Mouse (Mus musculus) E14TG2a.4 (cell line): ENCODE measurements around the gene Crtc2.

Source experiments
- H3K27me3 ChIP-seq: 2 replicates; pipeline ENCODE4 v1.6.1; 2014; ENCODE audit warnings: low read length, control low read depth; ENCODE audit not compliant: insufficient read depth
- H3K36me3 ChIP-seq: 2 replicates; pipeline ENCODE4 v1.6.1; 2014; ENCODE audit warnings: low read length, control low read depth; ENCODE audit not compliant: insufficient read depth
- H3K4me1 ChIP-seq: replicated peaks from 2 replicates; pipeline ENCODE4 v1.6.1; 2014; ENCODE audit warnings: low read depth, low read length, control low read depth
- H3K4me3 ChIP-seq: replicated peaks from 2 replicates; pipeline ENCODE4 v1.5.1; 2014; ENCODE audit warnings: mild to moderate bottlenecking, low read length
- H3K9me3 ChIP-seq: 2 replicates; pipeline ENCODE4 v1.6.1; 2014; ENCODE audit warnings: low read length, control low read depth
- CTCF ChIP-seq: conservative IDR thresholded peaks from 2 replicates; pipeline ENCODE4 v1.5.1; 2014; ENCODE audit warnings: low read length
- NANOG ChIP-seq: IDR thresholded peaks from 2 replicates; pipeline ENCODE4 v1.6.1; 2014; ENCODE audit warnings: borderline replicate concordance, low read length, mixed read lengths
- POU5F1 ChIP-seq: IDR thresholded peaks from 2 replicates; pipeline ENCODE4 v1.6.1; 2014; ENCODE audit warnings: low read length, borderline replicate concordance

Crtc2 gene

DNA sequence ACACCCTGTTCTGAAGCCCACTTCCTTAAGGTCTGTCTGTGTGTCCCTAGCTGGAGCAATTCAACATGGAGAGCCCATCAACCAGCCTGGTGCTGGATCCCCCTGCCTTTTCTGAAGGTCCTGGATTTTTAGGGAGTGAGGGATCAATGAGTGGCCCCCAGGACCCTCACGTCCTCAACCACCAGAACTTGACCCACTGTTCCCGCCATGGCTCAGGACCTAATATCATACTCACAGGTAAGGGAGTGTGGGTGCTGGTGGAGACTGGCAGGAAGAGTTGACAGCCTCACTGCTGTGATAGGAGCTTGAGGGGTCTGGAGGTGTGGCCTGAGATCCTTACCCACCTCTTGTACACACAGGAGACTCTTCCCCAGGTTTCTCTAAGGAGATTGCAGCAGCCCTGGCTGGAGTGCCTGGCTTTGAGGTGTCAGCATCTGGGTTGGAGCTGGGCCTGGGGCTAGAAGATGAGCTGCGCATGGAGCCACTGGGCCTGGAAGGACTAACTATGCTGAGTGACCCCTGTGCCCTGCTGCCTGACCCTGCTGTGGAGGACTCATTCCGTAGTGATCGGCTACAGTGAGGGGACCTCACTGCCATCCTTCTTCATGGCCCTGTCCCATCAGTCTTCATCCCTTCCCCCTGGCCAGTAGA is 9.3 kb downstream of the Crtc2 start:
- Histone ChIP-seq H3K9me3 (no peaks in the 10 kb centered on the region), H3K4me1 (peaks cover 34% of the 10 kb centered on the region), H3K27me3 (no peaks in the 10 kb centered on the region), H3K4me3 (no peak overlapping the region), H3K36me3 (peaks cover 64% of the 10 kb centered on the region)
- TF ChIP-seq POU5F1 = no peak
- no peak for TF ChIP-seq NANOG
- no peak for TF ChIP-seq CTCF

DNA sequence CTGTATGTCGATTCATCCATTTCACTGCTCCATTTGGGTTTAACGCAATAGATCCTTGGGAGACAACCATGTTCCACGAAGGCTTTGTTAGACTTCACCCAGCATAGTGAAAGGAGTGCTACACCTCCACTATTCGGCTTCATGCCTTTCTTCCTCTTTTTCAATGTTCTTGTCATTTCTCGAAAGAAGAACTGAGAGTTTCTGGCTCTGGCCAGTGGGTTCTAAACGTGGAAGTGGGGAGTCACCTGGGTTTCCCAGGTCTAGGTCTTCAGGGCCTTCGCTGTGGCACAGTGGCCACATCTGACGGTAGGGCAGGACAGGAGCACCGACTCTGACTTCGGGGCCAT is 10.7 kb downstream of the Crtc2 start:
- peaks cover 35% of the 10 kb centered on the region for H3K4me1 ChIP-seq
- H3K4me3 ChIP-seq = peak overlapping the region; percentile 93
- TF ChIP-seq CTCF = no peak; the same call in 1 of the 2 replicates
- no peak for TF ChIP-seq POU5F1
- no peak for TF ChIP-seq NANOG
- no peaks in the 10 kb centered on the region for H3K27me3 ChIP-seq
- H3K36me3 ChIP-seq = peaks cover 52% of the 10 kb centered on the region
- no peaks in the 10 kb centered on the region for H3K9me3 ChIP-seq

DNA sequence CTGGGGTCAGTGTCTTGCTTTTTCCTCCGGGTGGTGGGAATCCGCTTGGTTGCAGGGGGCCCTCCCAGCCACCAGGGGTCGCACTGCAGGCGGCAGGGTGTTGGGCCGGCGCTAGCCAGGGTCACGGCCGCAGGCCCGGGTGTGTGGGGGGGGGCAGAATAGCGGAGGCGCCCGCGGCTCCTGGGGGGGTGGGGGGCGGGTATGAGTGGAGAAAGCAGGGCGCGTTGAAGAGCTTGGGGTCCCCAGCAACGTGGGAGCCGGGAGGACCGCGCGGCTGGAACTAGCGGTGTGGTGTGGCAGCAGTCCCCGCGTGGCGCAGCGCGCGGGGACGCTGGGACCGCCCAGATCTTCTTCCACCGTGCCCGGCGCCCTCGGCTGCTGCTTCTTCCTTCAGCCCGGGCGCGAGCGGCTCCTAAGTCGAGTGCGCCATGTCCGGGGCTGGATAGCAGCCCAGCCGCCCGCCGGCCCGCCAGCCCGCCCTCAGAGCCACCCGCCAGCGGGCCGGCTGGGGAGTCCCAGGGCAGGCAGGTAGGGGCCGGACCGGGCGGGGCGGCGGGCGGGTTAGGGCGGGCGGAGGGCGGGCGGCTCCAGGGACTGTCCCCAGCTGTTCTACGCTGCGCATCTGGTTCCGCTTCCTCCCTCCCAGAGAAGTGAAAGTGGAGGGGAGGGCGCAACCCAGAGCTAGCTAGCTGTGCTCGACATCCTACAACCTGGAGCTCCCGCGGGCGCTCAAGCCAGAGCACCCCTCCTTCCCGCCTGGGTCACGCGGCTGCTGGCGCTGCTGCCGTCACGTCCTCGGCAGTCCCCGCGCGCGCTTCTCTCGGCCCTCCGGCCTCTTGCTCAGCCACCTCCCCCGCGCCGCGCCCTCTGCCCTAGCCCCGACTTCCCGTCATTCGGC is 11.3 kb downstream of the Crtc2 start, which contains the start of gene Dennd4b:
Dennd4b (plus strand) TSS at position 152 of the 898 bp plus-strand sequence.
- Histone ChIP-seq H3K9me3 (no peaks in the 10 kb centered on the region), H3K4me3 (peak within 1 kb of the TSS; percentile 93), H3K27me3 (no peaks in the 10 kb centered on the region), H3K4me1 (peaks cover 35% of the 10 kb centered on the region), H3K36me3 (peaks cover 49% of the 10 kb centered on the region)
- peak; percentile 66; the same call in 1 of the 2 replicates for TF ChIP-seq CTCF
- TF ChIP-seq NANOG = no peak

DNA sequence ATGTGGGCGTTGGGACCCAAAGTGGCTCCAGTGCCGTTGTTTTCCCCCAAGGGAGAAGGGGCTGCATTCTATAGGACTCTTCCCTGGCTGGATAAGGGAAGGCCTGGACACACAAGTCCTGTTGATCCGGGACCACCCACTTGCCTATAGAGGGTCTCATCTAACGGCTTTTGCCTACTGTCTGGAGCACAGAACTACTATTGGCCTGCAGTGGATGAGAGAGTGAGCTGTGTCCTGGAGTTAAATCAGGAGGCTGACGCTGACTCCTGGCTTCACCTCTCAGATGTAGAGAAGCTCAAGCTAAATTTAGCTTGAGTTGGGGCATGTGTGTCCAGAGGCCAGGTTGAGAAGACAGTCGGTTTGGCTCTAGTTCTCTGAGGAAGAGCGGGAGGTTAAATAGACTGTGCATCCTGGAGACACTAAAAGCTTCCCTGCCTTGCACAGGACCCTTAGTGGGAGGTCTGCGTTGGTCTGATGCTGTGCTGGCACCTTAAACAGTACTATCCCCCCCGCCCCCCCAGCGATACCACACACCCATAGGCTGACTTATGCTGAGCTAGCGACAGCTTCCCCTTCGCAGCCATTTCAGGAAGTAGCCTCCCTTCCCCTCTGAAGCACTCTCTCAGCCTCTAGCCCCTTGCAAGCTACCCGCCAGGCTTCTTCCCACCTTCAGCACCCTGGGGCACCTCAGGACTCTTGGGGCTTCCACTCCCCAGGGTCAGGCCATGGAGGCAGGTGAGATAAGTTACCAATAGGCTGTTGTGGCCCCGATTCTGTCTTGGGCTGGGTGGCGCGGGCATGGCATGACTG is 12.2 kb downstream of the Crtc2 start:
- Histone ChIP-seq H3K4me1 (peaks cover 37% of the 10 kb centered on the region), H3K9me3 (no peaks in the 10 kb centered on the region), H3K4me3 (peak overlapping the region; percentile 93), H3K36me3 (peaks cover 49% of the 10 kb centered on the region), H3K27me3 (no peaks in the 10 kb centered on the region)
- TF ChIP-seq NANOG (no peak), POU5F1 (no peak), CTCF (no peak)

DNA sequence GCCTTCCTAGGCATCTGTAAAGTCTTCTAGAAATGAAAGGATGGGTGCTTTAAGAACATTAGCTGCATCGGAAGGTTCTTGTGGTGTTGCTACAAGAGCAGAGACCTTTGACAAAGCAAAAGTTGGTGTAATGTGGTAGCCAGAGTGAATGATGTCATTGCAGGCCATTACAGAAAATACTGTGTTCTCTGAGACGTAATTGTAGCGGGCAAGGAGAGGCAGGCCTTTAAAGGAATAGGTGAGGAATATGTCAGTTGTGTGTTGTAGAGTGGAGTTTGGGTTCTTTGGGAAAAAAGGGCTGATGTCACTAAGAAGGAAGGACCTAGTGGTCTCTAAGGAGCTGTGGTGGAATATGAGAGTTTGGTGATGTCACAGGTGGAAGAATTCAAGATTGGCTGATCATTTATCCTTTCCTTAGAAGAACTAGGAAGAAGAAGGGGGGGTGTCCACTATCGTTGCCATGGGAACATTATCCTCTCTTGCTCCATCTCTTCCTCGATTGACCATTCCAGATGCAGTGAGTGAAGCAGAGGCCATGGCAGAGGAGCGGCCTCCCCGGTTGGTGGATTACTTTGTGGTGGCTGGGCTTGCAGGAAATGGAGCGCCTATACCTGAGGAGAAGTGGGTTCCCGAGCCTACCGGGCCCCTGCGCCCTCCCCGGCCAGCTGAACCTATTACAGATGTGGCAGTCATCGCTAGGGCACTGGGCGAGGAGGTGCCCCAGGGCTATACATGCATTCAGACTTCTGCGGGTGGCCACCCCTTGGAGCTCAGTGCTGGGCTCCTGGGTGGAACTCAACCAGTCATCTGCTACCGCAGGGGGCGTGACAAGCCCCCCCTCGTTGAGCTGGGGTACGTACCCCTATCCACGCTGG is 13.2 kb downstream of the Crtc2 start:
- Histone ChIP-seq H3K36me3 (peaks cover 43% of the 10 kb centered on the region), H3K9me3 (no peaks in the 10 kb centered on the region), H3K27me3 (no peaks in the 10 kb centered on the region), H3K4me3 (peak overlapping the region; percentile 93), H3K4me1 (peaks cover 47% of the 10 kb centered on the region)
- 0 out of 2 replicates have a peak, but pooled peaks have one; percentile 2 for TF ChIP-seq CTCF
- TF ChIP-seq NANOG = no peak
- no peak for TF ChIP-seq POU5F1

DNA sequence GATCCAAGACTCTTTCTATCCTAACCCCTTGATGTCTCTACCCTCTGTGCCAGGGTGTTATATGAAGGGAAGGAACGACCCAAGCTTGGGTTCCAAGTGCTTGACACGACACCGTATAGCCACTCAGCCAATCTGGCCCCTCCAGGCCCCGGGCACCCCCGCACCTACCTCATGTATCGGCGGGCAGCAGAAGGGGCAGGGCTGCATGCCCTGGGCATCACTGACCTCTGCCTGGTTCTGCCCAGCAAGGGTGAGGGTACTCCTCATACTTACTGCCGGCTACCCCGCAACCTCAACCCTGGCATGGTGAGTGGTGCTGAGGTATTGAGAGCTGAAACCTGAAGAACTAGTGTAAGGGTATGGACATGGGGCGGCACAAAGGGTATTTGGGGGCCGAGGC is 14.2 kb downstream of the Crtc2 start:
- H3K9me3 ChIP-seq = no peaks in the 10 kb centered on the region
- TF ChIP-seq NANOG (no peak), POU5F1 (no peak), CTCF (no peak)
- H3K36me3 ChIP-seq = peaks cover 40% of the 10 kb centered on the region
- H3K4me3 ChIP-seq = no peak overlapping the region
- no peaks in the 10 kb centered on the region for H3K27me3 ChIP-seq
- peaks cover 56% of the 10 kb centered on the region for H3K4me1 ChIP-seq

DNA sequence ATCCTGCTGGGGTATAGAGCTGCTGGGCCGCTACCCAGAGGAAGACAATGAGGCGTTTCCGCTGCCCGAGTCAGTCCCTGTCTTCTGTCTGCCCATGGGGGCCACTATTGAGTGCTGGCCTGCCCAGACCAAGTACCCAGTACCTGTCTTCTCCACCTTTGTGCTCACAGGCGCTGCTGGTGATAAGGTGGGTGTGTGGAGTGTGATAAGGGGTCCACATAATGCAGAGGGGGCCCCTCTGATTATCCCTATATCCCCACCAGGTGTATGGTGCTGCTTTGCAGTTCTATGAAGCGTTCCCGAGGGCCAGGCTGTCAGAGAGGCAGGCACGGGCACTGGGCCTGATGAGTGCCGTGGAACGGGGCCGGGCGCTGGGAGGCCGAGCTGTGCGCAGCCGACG is 15.0 kb downstream of the Crtc2 start:
- peaks cover 7% of the 10 kb centered on the region for H3K27me3 ChIP-seq
- peaks cover 64% of the 10 kb centered on the region for H3K4me1 ChIP-seq
- H3K9me3 ChIP-seq = no peaks in the 10 kb centered on the region
- no peak overlapping the region for H3K4me3 ChIP-seq
- H3K36me3 ChIP-seq = peaks cover 32% of the 10 kb centered on the region
- TF ChIP-seq NANOG = no peak
- no peak for TF ChIP-seq CTCF
- no peak for TF ChIP-seq POU5F1

DNA sequence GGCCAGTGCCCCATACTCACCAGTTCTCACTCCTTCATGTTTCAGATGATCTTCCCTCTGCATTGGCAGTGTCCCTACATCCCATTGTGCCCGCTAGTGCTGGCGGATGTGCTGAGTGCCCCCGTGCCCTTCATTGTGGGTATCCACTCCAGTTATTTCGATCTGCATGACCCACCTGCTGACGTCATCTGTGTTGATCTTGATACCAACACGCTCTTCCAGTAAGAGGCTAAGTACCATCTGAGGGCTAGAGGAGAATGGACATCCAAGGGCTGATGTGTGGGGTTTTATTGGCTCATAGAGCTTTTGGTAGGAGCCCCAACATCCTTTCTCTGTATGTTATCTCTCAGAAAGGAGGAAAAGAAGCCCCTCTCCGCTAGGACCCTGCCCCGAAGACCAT is 16.8 kb downstream of the Crtc2 start:
- H3K9me3 ChIP-seq = no peaks in the 10 kb centered on the region
- H3K36me3 ChIP-seq = peaks cover 32% of the 10 kb centered on the region
- H3K27me3 ChIP-seq = peaks cover 11% of the 10 kb centered on the region

More for the DNA sequence above, 16.8 kb downstream of the Crtc2 start:
- Histone ChIP-seq H3K4me3 (no peak overlapping the region), H3K4me1 (peaks cover 63% of the 10 kb centered on the region)
- TF ChIP-seq NANOG (no peak), CTCF (no peak), POU5F1 (no peak)
